Mouse (Mus musculus): ENCODE data around the gene Zfp280b. TPM values are rescaled to one million over a fixed set of nuclear protein-coding genes. Genes with fewer than 3 reads are reported as not detected.

Zfp280b gene
- polyA plus RNA-seq, 1 experiment from 2014 or later, result 25.2 TPM

- H3K36me3 ChIP-seq, result 0 out of 2 replicates have a peak, but pooled peaks cover 12% of the 10 kb centered on the region
- no peaks in the 10 kb centered on the region for H3K9me3 ChIP-seq
- peak; percentile 57 for ATAC-seq (ENCODE audit: low FRiP score, low read depth)
- peak overlapping the region; percentile 86 for H3K4me3 ChIP-seq
- H3K27ac ChIP-seq (replicated peaks), result peak overlapping the region; percentile 58
- 55% methylated on average over 14 of the region's 14 CpGs for WGBS
- H3K4me2 ChIP-seq (replicated peaks), result peak overlapping the region; percentile 81
- H3K9ac ChIP-seq (replicated peaks), result peak overlapping the region; percentile 91; the same call in 1 of the 2 replicates
- no peaks in the 10 kb centered on the region for H3K27me3 ChIP-seq
- peaks cover 8% of the 10 kb centered on the region for H3K4me1 ChIP-seq
These were observed 694 bp upstream of the Zfp280b start for GRCm38 (mm10) chr10:76031511-76032401.

- Histone ChIP-seq H3K9ac (replicated peaks) (peak overlapping the region; percentile 91), H3K9me3 (no peaks in the 10 kb centered on the region), H3K4me3 (peak overlapping the region; percentile 86), H3K27ac (replicated peaks) (no peak overlapping the region), H3K4me1 (peaks cover 8% of the 10 kb centered on the region), H3K36me3 (peaks cover 24% of the 10 kb centered on the region), H3K4me2 (replicated peaks) (peak overlapping the region; percentile 81), H3K27me3 (no peaks in the 10 kb centered on the region)
- 16% methylated on average over 7 of the region's 7 CpGs for WGBS
- ATAC-seq (ENCODE audit: low FRiP score, low read depth), result no peak
These were observed 637 bp downstream of the Zfp280b start for GRCm38 (mm10) chr10:76033119-76033455.

GRCm38 (mm10) chr10:76034001-76034600, 1.7 kb downstream of the Zfp280b start:
- Histone ChIP-seq H3K27ac (replicated peaks) (no peak overlapping the region), H3K4me3 (no peak overlapping the region), H3K9me3 (no peaks in the 10 kb centered on the region), H3K9ac (replicated peaks) (no peak overlapping the region), H3K27me3 (no peaks in the 10 kb centered on the region), H3K36me3 (peaks cover 34% of the 10 kb centered on the region), H3K4me2 (replicated peaks) (peak overlapping the region; percentile 81; the same call in 1 of the 2 replicates), H3K4me1 (peaks cover 8% of the 10 kb centered on the region)
- 97% methylated on average over 8 of the region's 8 CpGs for WGBS
- ATAC-seq (ENCODE audit: low FRiP score, low read depth), result no peak

- Histone ChIP-seq H3K9me3 (no peaks in the 10 kb centered on the region), H3K36me3 (peaks cover 46% of the 10 kb centered on the region), H3K4me1 (peaks cover 8% of the 10 kb centered on the region), H3K27me3 (no peaks in the 10 kb centered on the region), H3K9ac (replicated peaks) (no peak overlapping the region), H3K4me3 (no peak overlapping the region), H3K4me2 (replicated peaks) (no peak overlapping the region), H3K27ac (replicated peaks) (no peak overlapping the region)
- no peak for ATAC-seq (ENCODE audit: low FRiP score, low read depth)
These were observed 2.8 kb downstream of the Zfp280b start for GRCm38 (mm10) chr10:76035277-76035676.

- Histone ChIP-seq H3K27ac (replicated peaks) (no peak overlapping the region), H3K9me3 (no peaks in the 10 kb centered on the region), H3K36me3 (peaks cover 60% of the 10 kb centered on the region), H3K9ac (replicated peaks) (no peak overlapping the region), H3K4me2 (replicated peaks) (no peak overlapping the region), H3K4me3 (no peak overlapping the region), H3K27me3 (no peaks in the 10 kb centered on the region), H3K4me1 (peaks cover 8% of the 10 kb centered on the region)
- no peak for ATAC-seq (ENCODE audit: low FRiP score, low read depth)
- 97% methylated on average over 5 of the region's 5 CpGs for WGBS
These were observed 4.5 kb downstream of the Zfp280b start for GRCm38 (mm10) chr10:76036962-76037361.

- Histone ChIP-seq H3K27ac (replicated peaks) (no peak overlapping the region), H3K27me3 (no peaks in the 10 kb centered on the region), H3K9ac (replicated peaks) (no peak overlapping the region), H3K4me3 (no peak overlapping the region), H3K9me3 (no peaks in the 10 kb centered on the region), H3K4me1 (no peaks in the 10 kb centered on the region), H3K4me2 (replicated peaks) (no peak overlapping the region), H3K36me3 (peaks cover 28% of the 10 kb centered on the region)
- 39% methylated on average over 5 of the region's 5 CpGs for WGBS
- no peak for ATAC-seq (ENCODE audit: low FRiP score, low read depth)
These were observed 12.9 kb downstream of the Zfp280b start for GRCm38 (mm10) chr10:76045343-76045742.

GRCm38 (mm10) chr10:76046754-76047153, 14.3 kb downstream of the Zfp280b start:
- H3K9me3 ChIP-seq, result no peaks in the 10 kb centered on the region
- H3K4me1 ChIP-seq, result no peaks in the 10 kb centered on the region
- H3K4me3 ChIP-seq, result no peak overlapping the region
- no peaks in the 10 kb centered on the region for H3K27me3 ChIP-seq
- no peak overlapping the region for H3K9ac ChIP-seq (replicated peaks)
- no peak overlapping the region for H3K4me2 ChIP-seq (replicated peaks)
- ATAC-seq (ENCODE audit: low FRiP score, low read depth), result no peak
- peaks cover 15% of the 10 kb centered on the region for H3K36me3 ChIP-seq
- H3K27ac ChIP-seq (replicated peaks), result no peak overlapping the region
- 64% methylated on average over 1 of the region's 1 CpGs for WGBS

GRCm38 (mm10) chr10:76047182-76047869, 14.9 kb downstream of the Zfp280b start:
- Histone ChIP-seq H3K4me3 (no peak overlapping the region), H3K4me2 (replicated peaks) (no peak overlapping the region), H3K36me3 (peaks cover 15% of the 10 kb centered on the region), H3K9me3 (0 out of 2 replicates have a peak, but pooled peaks cover under 1% of the 10 kb centered on the region), H3K4me1 (no peaks in the 10 kb centered on the region), H3K27ac (replicated peaks) (no peak overlapping the region), H3K27me3 (no peaks in the 10 kb centered on the region), H3K9ac (replicated peaks) (no peak overlapping the region)
- WGBS, result 60% methylated on average over 5 of the region's 5 CpGs
- ATAC-seq (ENCODE audit: low FRiP score, low read depth), result no peak

GRCm38 (mm10) chr10:76048967-76049366, 16.5 kb downstream of the Zfp280b start:
- ATAC-seq (ENCODE audit: low FRiP score, low read depth), result no peak

GRCm38 (mm10) chr10:76051860-76052259, 19.4 kb downstream of the Zfp280b start:
- WGBS, result 82% methylated on average over 11 of the region's 11 CpGs
- no peaks in the 10 kb centered on the region for H3K4me1 ChIP-seq
- no peak overlapping the region for H3K9ac ChIP-seq (replicated peaks)
- H3K4me3 ChIP-seq, result no peak overlapping the region
- no peaks in the 10 kb centered on the region for H3K27me3 ChIP-seq
- H3K27ac ChIP-seq (replicated peaks), result no peak overlapping the region
- no peak for ATAC-seq (ENCODE audit: low FRiP score, low read depth)
- H3K4me2 ChIP-seq (replicated peaks), result no peak overlapping the region
- H3K36me3 ChIP-seq, result no peaks in the 10 kb centered on the region
- 0 out of 2 replicates have a peak, but pooled peaks cover 4% of the 10 kb centered on the region for H3K9me3 ChIP-seq

More at GRCm38 (mm10) chr10:76048967-76049366, 16.5 kb downstream of the Zfp280b start:
- Histone ChIP-seq H3K4me1 (no peaks in the 10 kb centered on the region), H3K9me3 (0 out of 2 replicates have a peak, but pooled peaks cover 4% of the 10 kb centered on the region), H3K4me2 (replicated peaks) (no peak overlapping the region), H3K4me3 (no peak overlapping the region), H3K27ac (replicated peaks) (no peak overlapping the region), H3K9ac (replicated peaks) (no peak overlapping the region), H3K36me3 (peaks cover 3% of the 10 kb centered on the region), H3K27me3 (no peaks in the 10 kb centered on the region)
- 57% methylated on average over 6 of the region's 6 CpGs for WGBS

- H3K27me3 ChIP-seq, result no peaks in the 10 kb centered on the region
- no peaks in the 10 kb centered on the region for H3K36me3 ChIP-seq
- 92% methylated on average over 5 of the region's 5 CpGs for WGBS
- H3K4me1 ChIP-seq, result no peaks in the 10 kb centered on the region
- H3K27ac ChIP-seq (replicated peaks), result no peak overlapping the region
- no peak overlapping the region for H3K4me2 ChIP-seq (replicated peaks)
- no peaks in the 10 kb centered on the region for H3K9me3 ChIP-seq
- no peak overlapping the region for H3K9ac ChIP-seq (replicated peaks)
- ATAC-seq (ENCODE audit: low FRiP score, low read depth), result no peak
- H3K4me3 ChIP-seq, result no peak overlapping the region
These were observed 30.0 kb downstream of the Zfp280b start for GRCm38 (mm10) chr10:76062439-76062838.
